Mouse (Mus musculus) frontal cortex, postnatal 14 days (tissue): ENCODE results near the gene Adgrd1.

Experiments
- DNase-seq, 2 experiments: peaks; one replicate each; pipeline ENCODE4 v3.0.0; 2022; ENCODE audit warnings: low spot score in 2 of 2

Adgrd1 gene

GRCm38 (mm10) chr5:129196501-129196900 lies 100.0 kb downstream of the Adgrd1 start:
- no peak for DNase-seq

DNA sequence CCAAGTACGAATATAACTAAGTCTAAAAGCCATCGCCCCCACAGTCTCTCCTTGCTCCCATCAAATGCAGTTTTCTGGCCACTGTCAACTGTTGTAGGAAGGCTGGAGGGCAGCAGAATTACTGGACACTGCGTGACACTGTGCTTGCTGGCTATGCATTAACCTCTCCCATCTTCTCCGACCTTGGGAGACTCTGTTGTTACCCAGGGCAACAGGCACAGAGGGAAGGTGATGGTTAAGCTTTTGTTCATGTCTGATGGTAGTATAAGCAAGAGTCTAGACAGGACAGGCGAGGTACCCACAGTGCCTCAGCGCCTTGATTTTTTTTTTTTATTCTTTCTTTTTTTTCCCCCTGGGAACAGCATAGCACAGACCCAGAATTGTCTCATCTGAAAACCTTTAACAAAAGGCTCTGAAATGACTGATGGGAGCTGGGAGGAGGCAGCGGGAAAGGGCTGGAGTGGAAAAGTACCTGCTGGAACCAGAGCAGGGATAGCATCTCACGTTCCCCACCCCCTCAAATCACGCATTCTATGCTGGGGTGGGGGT lies 100.5 kb downstream of the Adgrd1 start:
- no peak for DNase-seq

DNA sequence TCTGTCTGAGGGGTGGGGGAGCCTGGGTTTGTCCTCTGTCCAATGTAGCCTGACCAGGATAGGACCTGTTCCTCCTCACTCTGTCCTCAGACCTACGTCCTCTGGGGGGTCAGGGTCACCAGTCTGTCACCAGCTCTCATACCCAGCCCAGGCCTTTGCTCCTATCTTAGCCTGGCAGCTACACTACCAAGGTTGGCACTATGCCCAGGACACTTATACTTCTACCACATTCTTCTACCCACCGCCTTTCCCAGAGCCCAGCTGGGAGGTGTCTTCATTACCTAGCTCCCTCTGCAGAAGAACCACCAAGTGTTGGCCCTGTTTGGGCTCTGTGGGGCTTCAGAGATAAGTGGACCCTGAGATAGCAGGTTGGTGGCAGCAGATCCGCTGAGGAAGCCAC lies 103.6 kb downstream of the Adgrd1 start:
- no peak for DNase-seq

GRCm38 (mm10) chr5:129208279-129208678 lies 111.7 kb downstream of the Adgrd1 start:
- no peak for DNase-seq

DNA sequence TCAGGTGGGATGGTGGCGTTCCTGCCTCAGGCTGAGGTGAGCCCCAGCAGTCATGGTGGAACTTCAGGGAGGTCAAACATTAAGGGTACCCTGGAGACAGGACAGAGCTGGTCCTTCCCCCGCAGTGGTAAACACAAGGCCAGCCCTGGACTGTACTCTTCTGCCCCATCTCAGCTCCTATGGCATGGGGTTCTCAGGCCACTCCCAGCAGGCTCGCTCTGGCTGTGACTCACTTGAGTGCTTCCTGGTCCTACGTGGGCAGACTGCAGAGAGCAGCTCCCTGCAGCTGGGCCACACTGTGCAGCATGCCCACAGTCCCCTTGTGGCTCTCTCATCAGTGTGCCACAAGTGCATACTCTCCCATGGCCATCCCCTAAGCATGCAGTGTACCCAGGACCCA lies 112.3 kb downstream of the Adgrd1 start:
- DNase-seq = no peak

DNA sequence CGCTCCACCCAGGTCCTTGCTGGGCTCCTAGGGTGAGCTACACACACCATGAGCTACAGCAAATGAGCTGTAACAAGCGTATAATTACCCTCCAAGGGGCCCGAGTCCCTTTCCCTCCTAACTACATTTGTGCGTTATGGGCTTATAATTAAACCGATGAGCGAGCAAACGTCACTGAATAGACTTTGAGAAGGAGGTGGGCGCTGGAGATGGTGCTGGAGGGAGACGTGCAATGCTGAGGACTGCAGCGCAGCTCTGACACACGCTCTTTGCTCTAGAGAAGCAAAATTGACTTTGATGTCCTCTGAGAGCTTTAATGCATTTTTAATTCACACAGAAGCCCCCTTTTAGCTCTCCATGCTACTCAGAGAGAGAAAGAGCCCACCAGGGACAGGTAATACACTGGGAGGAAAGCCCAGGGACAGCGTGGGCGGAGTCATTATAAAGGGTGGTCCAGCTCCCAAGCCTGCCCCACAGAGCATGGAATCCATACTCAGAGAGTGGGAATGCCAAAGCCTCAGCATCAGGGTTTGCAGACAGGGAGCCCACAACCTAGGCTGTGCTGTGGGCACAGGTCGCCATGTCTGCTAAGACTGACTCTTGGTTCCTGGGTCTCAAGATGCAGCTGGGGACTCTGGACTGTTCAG lies 115.0 kb downstream of the Adgrd1 start:
- DNase-seq = no peak

- DNase-seq = no peak
Measured at GRCm38 (mm10) chr5:129214023-129214422, 117.5 kb downstream of the Adgrd1 start.

GRCm38 (mm10) chr5:129216001-129216400 lies 119.5 kb downstream of the Adgrd1 start:
- no peak for DNase-seq

DNA sequence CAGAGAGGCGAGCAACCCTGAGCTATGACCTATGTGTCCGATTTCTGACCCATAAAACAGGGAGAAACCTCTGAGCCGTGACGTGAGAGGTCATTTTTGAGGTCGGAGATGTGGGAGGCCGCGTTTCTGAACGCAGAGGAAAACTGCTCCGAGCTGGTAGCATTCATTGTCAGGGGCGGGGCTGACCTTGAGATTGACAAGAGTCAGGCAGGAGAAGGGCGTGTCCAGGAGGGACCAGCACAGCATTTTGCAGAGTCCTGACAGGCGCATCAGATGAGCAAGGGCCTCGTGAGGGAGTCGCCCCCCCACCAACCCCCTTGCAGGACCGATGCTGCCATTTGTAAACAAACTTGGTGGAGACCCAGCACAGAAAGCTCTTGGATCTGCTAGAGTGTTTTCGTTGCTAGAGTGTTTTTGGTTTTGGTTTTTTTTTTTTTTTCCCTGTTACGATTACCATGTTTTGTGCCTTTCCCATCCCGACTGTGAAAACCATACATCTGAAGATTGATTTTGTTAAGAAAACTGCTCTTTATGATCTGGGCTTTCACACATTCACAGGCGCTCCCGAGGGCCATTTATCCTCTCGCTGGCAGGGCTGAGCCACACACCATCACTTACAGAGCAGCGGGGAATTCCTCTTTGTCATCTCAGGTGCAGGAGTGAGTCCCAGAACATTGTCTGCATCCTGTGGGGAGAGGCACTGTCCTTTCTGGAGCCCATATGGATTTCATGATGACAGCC lies 121.1 kb downstream of the Adgrd1 start:
- DNase-seq = no peak

- DNase-seq = no peak
Measured at GRCm38 (mm10) chr5:129218222-129218505, 121.6 kb downstream of the Adgrd1 start.

GRCm38 (mm10) chr5:129218537-129218981 lies 122.0 kb downstream of the Adgrd1 start:
- DNase-seq = no peak

GRCm38 (mm10) chr5:129219178-129219760 lies 122.7 kb downstream of the Adgrd1 start:
- DNase-seq = no peak

DNA sequence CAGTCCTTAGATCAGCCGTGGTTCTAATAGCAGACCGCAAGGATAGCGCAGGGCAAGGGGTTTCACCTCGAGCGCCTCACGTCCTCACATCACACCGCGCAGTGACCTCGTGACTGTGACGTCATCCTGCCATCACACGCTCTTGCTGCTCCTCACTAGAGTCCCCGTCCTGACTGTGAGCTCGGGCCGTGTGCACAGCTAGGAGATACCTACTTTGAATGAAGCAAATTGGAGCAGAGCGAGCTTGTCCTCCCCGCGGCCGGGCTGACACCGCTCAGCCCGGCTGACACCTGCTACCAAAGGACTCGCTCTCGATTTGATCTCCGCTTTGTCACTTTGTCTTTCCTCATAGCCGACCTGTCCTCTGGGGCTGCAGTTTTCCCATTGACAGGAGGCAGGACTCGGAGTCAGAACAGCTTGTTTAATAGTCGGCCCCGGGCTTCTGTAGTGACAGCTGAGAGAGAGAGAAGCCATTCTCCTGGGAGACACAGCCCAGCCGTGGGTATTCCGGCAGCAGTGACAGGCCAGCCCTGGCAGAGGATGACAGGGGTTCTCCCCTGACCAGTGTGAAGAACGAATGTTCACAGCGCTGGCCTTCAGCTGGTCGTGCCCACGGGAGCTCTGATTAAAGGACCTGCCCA lies 129.4 kb downstream of the Adgrd1 start:
- no peak for DNase-seq

- DNase-seq = no peak
Measured at GRCm38 (mm10) chr5:129228171-129228570, 131.6 kb downstream of the Adgrd1 start.

DNA sequence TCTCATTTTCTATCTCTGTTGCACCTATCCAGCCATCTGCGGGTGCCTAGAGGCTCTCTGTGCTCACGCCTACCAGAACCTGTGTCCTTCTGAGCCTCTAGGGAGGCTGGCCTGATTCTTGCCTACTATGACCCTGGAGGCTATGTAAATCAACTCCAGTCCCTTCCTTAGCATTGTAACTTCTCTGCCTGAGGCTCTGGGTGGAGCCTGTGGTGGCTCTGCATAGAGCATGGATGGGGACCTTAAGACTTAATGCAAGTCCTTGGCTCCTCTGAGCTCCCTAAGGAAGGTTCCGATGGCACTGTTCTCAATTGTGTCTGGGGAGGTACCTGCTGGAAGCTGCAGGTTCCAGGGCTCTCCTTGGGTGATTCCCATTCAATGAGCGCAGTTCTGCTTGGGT lies 136.8 kb downstream of the Adgrd1 start:
- DNase-seq = no peak

DNA sequence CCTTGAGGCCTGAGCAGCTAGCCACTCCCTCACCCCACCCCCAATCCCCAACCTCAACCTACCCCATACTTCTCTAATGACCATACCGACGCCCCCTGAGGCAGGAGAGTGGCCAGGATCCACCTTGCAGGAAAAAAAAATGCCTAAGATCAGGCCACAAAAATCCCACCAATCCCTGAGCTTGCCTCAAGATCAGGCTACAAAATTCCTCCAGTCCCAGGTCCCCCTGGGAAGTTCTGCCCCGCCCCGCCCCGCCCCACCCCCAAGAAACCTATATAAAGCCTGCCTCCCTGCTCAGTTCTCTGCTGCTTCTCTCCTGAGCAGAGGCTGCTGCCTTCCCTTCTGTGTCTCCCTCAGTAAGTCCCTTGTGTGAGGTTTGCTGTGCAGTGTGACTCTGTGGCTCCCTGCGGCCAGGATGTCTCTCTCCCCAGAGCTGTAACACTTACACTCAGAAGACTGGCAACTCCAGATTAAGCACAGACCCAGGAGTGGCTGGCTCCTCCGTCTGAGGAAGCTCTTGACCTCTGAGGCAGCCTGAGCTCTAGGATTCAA lies 137.4 kb downstream of the Adgrd1 start:
- no peak for DNase-seq

- DNase-seq = no peak
Measured at GRCm38 (mm10) chr5:129236366-129236765, 139.8 kb downstream of the Adgrd1 start.

GRCm38 (mm10) chr5:129241865-129242264 lies 145.3 kb downstream of the Adgrd1 start:
- no peak for DNase-seq

DNA sequence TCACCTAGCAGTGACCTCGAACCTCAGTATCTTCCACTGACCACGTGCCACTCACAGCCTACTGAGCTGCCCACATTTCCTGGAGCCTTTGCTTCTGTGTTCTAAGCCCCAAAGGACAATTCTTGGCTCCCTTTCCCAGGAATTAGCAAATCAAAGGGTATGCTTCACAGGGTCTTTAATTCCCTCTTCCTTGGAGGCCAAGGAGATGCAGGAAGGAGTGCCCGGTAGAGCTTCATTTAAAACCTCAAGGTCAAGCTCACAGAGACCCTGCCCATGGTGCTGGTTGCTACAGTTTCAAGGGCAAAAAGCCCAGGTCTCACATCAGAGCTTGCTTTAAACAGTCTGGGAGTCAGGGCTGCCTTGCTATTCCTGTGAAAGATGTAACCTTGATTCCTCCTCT lies 145.7 kb downstream of the Adgrd1 start:
- DNase-seq = no peak

DNA sequence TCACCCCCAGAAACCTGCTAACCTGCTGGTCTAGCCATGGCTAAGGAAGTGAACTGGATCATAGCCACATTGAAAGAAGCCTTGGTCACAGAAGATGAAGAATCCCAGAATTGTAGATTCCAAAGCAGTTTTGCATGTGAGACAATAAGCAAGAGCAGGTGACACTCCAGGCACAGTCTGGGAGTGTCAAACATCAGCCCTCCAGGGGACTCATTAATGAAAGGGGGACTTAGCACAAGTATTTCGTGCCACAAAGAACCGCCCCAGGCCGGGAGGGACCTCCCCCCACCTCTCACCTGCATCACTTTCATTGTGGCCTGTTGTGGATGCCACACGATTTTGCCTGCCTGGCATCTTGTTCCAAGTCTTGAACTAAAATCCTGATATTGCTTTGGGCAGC lies 146.6 kb downstream of the Adgrd1 start:
- no peak for DNase-seq

DNA sequence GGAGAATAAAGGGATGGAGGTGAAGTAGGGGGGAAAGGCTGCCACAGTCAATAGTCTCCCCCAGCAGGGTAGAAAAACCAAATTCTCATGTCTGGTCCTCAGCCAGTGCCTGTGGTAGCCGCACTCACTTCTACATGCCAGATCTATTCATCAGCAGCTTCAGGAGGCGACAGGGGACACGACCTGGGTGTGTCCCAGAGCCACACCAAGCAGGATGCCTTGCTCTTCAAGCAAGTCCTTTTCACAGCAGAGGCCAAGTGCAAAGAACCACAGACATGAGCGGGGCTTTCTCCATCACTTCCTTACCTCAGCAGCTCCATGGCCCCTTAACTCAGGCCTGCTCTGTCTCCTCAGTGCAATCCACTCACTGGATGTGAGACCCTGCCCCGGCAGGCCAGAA lies 147.8 kb downstream of the Adgrd1 start:
- DNase-seq = no peak

GRCm38 (mm10) chr5:129249080-129249479 lies 152.5 kb downstream of the Adgrd1 start:
- DNase-seq = no peak
